In the genomic region with DNA sequence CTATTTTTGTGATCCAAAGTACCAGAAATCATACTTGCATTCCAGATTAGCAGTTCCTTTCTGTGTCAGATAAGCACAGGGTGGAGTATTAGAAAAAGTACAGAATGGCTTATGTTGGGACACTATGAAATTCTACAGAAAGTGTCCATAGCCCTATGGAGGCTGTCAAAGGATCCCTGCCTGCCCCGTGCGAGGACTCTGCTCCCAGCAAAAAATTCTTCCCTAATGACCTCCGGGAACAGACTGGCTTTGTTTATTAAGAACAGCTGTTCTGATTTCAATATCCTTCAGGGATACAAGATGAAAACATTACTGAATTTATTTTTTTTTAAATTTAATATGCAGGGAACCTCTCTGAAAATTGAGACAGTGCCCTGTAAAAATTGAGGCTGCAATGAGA, we compare ENCODE assay signal across 21 mouse cellular contexts.
DNase-seq lines count a peak whose midpoint lies in the region; ATAC-seq lines count a peak whose summit lies in the region.
"Had no signal": no experiment of that assay in that cellular context is flagged by ENCODE, and none has a peak within 500 bp of the region (broad histone marks: within the 10 kb centered on the region; RNA-seq: fewer than 3 reads in every experiment).

No protein-coding gene starts in this region.

- no peaks in the 10 kb centered on the region for H3K4me1 ChIP-seq in embryonic facial prominence, embryonic 11.5 days (ENCODE audit: control insufficient read depth, insufficient read depth, low read length)
- peaks cover 7% of the 10 kb centered on the region; the same call in 1 of the 2 replicates for H3K4me1 ChIP-seq in embryonic facial prominence, embryonic 10.5 days
- no peaks in the 10 kb centered on the region for H3K4me1 ChIP-seq in lung, embryonic 16.5 days (replicated peaks; ENCODE audit: control insufficient read depth, insufficient read depth, low read length)
- H3K4me1 ChIP-seq: embryonic facial prominence, embryonic 12.5 days; forebrain, embryonic 12.5 days; heart, embryonic 12.5 days; hindbrain, embryonic 10.5 days had no signal

- peak; percentile 47 for DNase-seq in embryonic facial prominence, embryonic 11.5 days (ENCODE audit: low spot score)
- DNase-seq in embryonic facial prominence, embryonic 10.5 days (ENCODE audit: low spot score), result no peak
- DNase-seq in lung, postnatal 14 days, result no peak
- peak; percentile 31 for DNase-seq in hindlimb bud, embryonic 11.5 days (ENCODE audit: extremely low spot score, low read depth, low spot score)
- no peak for DNase-seq in adrenal gland, adult (ENCODE audit: inconsistent age in 2 of 2, low spot score in 1 of 2)
- DNase-seq in layer of hippocampus, postnatal 10 days (ENCODE audit: low spot score in 2 of 2), result no peak
- DNase-seq: adrenal gland, adult 2 months; adrenal gland, postnatal 36 days; cerebellum, adult 2 months; cerebellum, postnatal 10 days; gastrocnemius, postnatal 14 days had no signal

- no peak overlapping the region for H3K27ac ChIP-seq in embryonic facial prominence, embryonic 11.5 days (replicated peaks; ENCODE audit: low read depth, low read length)
- no peak overlapping the region for H3K27ac ChIP-seq in embryonic facial prominence, embryonic 10.5 days (replicated peaks)
- no peak overlapping the region for H3K27ac ChIP-seq in lung, embryonic 16.5 days (ENCODE audit: low read length)
- H3K27ac ChIP-seq: embryonic facial prominence, embryonic 12.5 days; forebrain, embryonic 12.5 days; hindbrain, embryonic 10.5 days; hindbrain, embryonic 14.5 days had no signal

- 19% methylated on average over 3 of the region's 3 CpGs for WGBS in embryonic facial prominence, embryonic 11.5 days
- WGBS in embryonic facial prominence, embryonic 10.5 days, result 38% methylated on average over 3 of the region's 3 CpGs
- WGBS in lung, embryonic 16.5 days, result 23% methylated on average over 3 of the region's 3 CpGs

- H3K9me3 ChIP-seq in embryonic facial prominence, embryonic 11.5 days (replicated peaks; ENCODE audit: control insufficient read depth, low read length), result no peaks in the 10 kb centered on the region
- no peaks in the 10 kb centered on the region for H3K9me3 ChIP-seq in embryonic facial prominence, embryonic 10.5 days
- H3K9me3 ChIP-seq in lung, embryonic 16.5 days (ENCODE audit: control insufficient read depth, low read length), result no peaks in the 10 kb centered on the region
- H3K9me3 ChIP-seq: embryonic facial prominence, embryonic 12.5 days; forebrain, embryonic 12.5 days; heart, embryonic 12.5 days; hindbrain, embryonic 10.5 days had no signal

- H3K36me3 ChIP-seq in embryonic facial prominence, embryonic 11.5 days (replicated peaks; ENCODE audit: control insufficient read depth, insufficient read depth, low read depth, low read length), result no peaks in the 10 kb centered on the region
- no peaks in the 10 kb centered on the region for H3K36me3 ChIP-seq in embryonic facial prominence, embryonic 10.5 days (replicated peaks)
- no peaks in the 10 kb centered on the region for H3K36me3 ChIP-seq in lung, embryonic 16.5 days (ENCODE audit: control insufficient read depth, insufficient read depth, low read length)
- H3K36me3 ChIP-seq: embryonic facial prominence, embryonic 12.5 days; forebrain, embryonic 12.5 days; heart, embryonic 12.5 days; hindbrain, embryonic 10.5 days had no signal

- H3K27me3 ChIP-seq in embryonic facial prominence, embryonic 11.5 days (ENCODE audit: control insufficient read depth, insufficient read depth, low read length), result no peaks in the 10 kb centered on the region
- no peaks in the 10 kb centered on the region for H3K27me3 ChIP-seq in embryonic facial prominence, embryonic 10.5 days (replicated peaks; ENCODE audit: low read depth, poor library complexity, severe bottlenecking)
- no peaks in the 10 kb centered on the region for H3K27me3 ChIP-seq in lung, embryonic 16.5 days (ENCODE audit: control insufficient read depth, insufficient read depth, low read depth, low read length)
- H3K27me3 ChIP-seq: CH12.LX; embryonic facial prominence, embryonic 12.5 days; forebrain, embryonic 12.5 days; heart, embryonic 12.5 days; Patski had no signal

- H3K9ac ChIP-seq in embryonic facial prominence, embryonic 11.5 days (replicated peaks; ENCODE audit: low read length), result no peak overlapping the region
- no peak overlapping the region for H3K9ac ChIP-seq in lung, embryonic 16.5 days (ENCODE audit: low read length)
- H3K9ac ChIP-seq: embryonic facial prominence, embryonic 12.5 days; forebrain, embryonic 12.5 days; heart, embryonic 12.5 days; hindbrain, embryonic 14.5 days had no signal

- no peak for ATAC-seq in embryonic facial prominence, embryonic 11.5 days (replicated peaks; ENCODE audit: insufficient number of reproducible peaks, low FRiP score, low TSS enrichment, low read depth)
- ATAC-seq in lung, embryonic 16.5 days (ENCODE audit: low read depth), result peak; percentile 71; the same call in 1 of the 2 replicates
- ATAC-seq: activated CD4-positive, CD25-positive, alpha-beta regulatory T cell, adult 4 months; forebrain, embryonic 16.5 days; Patski had no signal

- H3K4me2 ChIP-seq in embryonic facial prominence, embryonic 11.5 days (ENCODE audit: low read depth, low read length), result no peak overlapping the region
- no peak overlapping the region for H3K4me2 ChIP-seq in lung, embryonic 16.5 days (ENCODE audit: low read depth, low read length)
- H3K4me2 ChIP-seq: embryonic facial prominence, embryonic 12.5 days; forebrain, embryonic 12.5 days; heart, embryonic 12.5 days; hindbrain, embryonic 14.5 days had no signal

- no peak overlapping the region for H3K4me3 ChIP-seq in embryonic facial prominence, embryonic 11.5 days (ENCODE audit: low read depth, low read length)
- H3K4me3 ChIP-seq in embryonic facial prominence, embryonic 10.5 days, result no peak overlapping the region
- no peak overlapping the region for H3K4me3 ChIP-seq in lung, embryonic 16.5 days (ENCODE audit: low read length)
- H3K4me3 ChIP-seq: embryonic facial prominence, embryonic 12.5 days; forebrain, embryonic 12.5 days; heart, embryonic 12.5 days; hindbrain, embryonic 10.5 days had no signal

Comparison
In these comparisons a context has a peak if more than half of its experiments do, and no peak if none do; other contexts are left out.
1. DNase-seq: peak in embryonic facial prominence, embryonic 11.5 days (single experiment) and hindlimb bud, embryonic 11.5 days (single experiment); none in embryonic facial prominence, embryonic 10.5 days (single experiment), lung, postnatal 14 days (single experiment), adrenal gland, adult (0 of 2) and layer of hippocampus, postnatal 10 days (0 of 2).